Mouse (Mus musculus) urinary bladder, postnatal 36 days (tissue): ENCODE measurements around the gene Rerg.

Experiments
- DNase-seq, 2 experiments: peaks; one replicate each; pipeline ENCODE4 v3.0.0; 2022; ENCODE audit warnings: low spot score in 2 of 2, mixed read lengths in 1 of 2

Gene Rerg

GRCm38 (mm10) chr6:137131794-137132193 lies 38.5 kb downstream of the Rerg start:
- no peak for DNase-seq

- DNase-seq: no peak
Measured at GRCm38 (mm10) chr6:137131349-137131748, 38.9 kb downstream of the Rerg start.

GRCm38 (mm10) chr6:137126861-137127260 lies 43.4 kb downstream of the Rerg start:
- DNase-seq: no peak

GRCm38 (mm10) chr6:137126224-137126623 lies 44.1 kb downstream of the Rerg start:
- no peak for DNase-seq

GRCm38 (mm10) chr6:137125433-137125832 lies 44.9 kb downstream of the Rerg start:
- no peak for DNase-seq

GRCm38 (mm10) chr6:137125006-137125405 lies 45.3 kb downstream of the Rerg start:
- no peak for DNase-seq

- no peak for DNase-seq
Measured at GRCm38 (mm10) chr6:137116849-137117473, 53.3 kb downstream of the Rerg start.

GRCm38 (mm10) chr6:137114859-137115258 lies 55.4 kb downstream of the Rerg start:
- no peak for DNase-seq

GRCm38 (mm10) chr6:137111266-137111813 lies 59.0 kb downstream of the Rerg start:
- DNase-seq: no peak

GRCm38 (mm10) chr6:137110778-137111174 lies 59.5 kb downstream of the Rerg start:
- no peak for DNase-seq

GRCm38 (mm10) chr6:137109811-137110777 lies 60.2 kb downstream of the Rerg start:
- DNase-seq: peak in 1 of 2 experiments; percentile 13

- DNase-seq: no peak
Measured at GRCm38 (mm10) chr6:137105285-137105684, 65.0 kb downstream of the Rerg start.

- DNase-seq: no peak
Measured at GRCm38 (mm10) chr6:137102662-137103179, 67.6 kb downstream of the Rerg start.

GRCm38 (mm10) chr6:137101886-137102661 lies 68.2 kb downstream of the Rerg start:
- DNase-seq: no peak

- no peak for DNase-seq
Measured at GRCm38 (mm10) chr6:137100259-137100658, 70.0 kb downstream of the Rerg start.

GRCm38 (mm10) chr6:137098232-137099191 lies 71.8 kb downstream of the Rerg start:
- DNase-seq: peak in 1 of 2 experiments; percentile 17

GRCm38 (mm10) chr6:137094475-137094874 lies 75.8 kb downstream of the Rerg start:
- no peak for DNase-seq

GRCm38 (mm10) chr6:137088469-137088868 lies 81.8 kb downstream of the Rerg start:
- DNase-seq: no peak

- DNase-seq: no peak
Measured at GRCm38 (mm10) chr6:137087956-137088355, 82.3 kb downstream of the Rerg start.

GRCm38 (mm10) chr6:137087470-137087869 lies 82.8 kb downstream of the Rerg start:
- DNase-seq: no peak
